Mouse (Mus musculus): ENCODE measurements around the gene 4930556J24Rik. TPM values are rescaled to one million over a fixed set of nuclear protein-coding genes. Genes with fewer than 3 reads are reported as not detected.
A peak's percentile ranks its signal among the peaks of the same experiment; 100 is the strongest.

4930556J24Rik gene
- polyA plus RNA-seq, 1 experiment from 2014 or later, result not detected

- H3K27ac ChIP-seq (ENCODE audit: low read depth, low read length), result no peak overlapping the region
- H3K36me3 ChIP-seq (ENCODE audit: control insufficient read depth, insufficient read depth, low read length), result peaks cover 10% of the 10 kb centered on the region
- DNase-seq (ENCODE audit: low spot score) (no peak), ATAC-seq (ENCODE audit: insufficient read depth, low FRiP score, low TSS enrichment) (no peak)
- H3K27me3 ChIP-seq (ENCODE audit: control insufficient read depth, insufficient read depth, low read length), result 0 out of 2 replicates have a peak, but pooled peaks cover 2% of the 10 kb centered on the region
- peaks cover 3% of the 10 kb centered on the region; the same call in 1 of the 2 replicates for H3K4me1 ChIP-seq (ENCODE audit: control insufficient read depth, insufficient read depth, low read length)
- peak overlapping the region; percentile 69 for H3K4me2 ChIP-seq (ENCODE audit: low read depth)
- no peak overlapping the region for H3K9ac ChIP-seq (ENCODE audit: low read length)
- 72% methylated on average over 7 of the region's 7 CpGs for WGBS
- no peak overlapping the region for H3K4me3 ChIP-seq (ENCODE audit: low read depth, low read length)
- H3K9me3 ChIP-seq (ENCODE audit: control insufficient read depth, low read length), result no peaks in the 10 kb centered on the region
Measured at GRCm38 (mm10) chr11:3982275-3983209, 6.0 kb upstream of the 4930556J24Rik start.

- Histone ChIP-seq H3K27me3 (ENCODE audit: control insufficient read depth, insufficient read depth, low read length) (0 out of 2 replicates have a peak, but pooled peaks cover 2% of the 10 kb centered on the region), H3K9me3 (ENCODE audit: control insufficient read depth, low read length) (no peaks in the 10 kb centered on the region), H3K27ac (ENCODE audit: low read depth, low read length) (no peak overlapping the region), H3K9ac (ENCODE audit: low read length) (no peak overlapping the region), H3K4me2 (ENCODE audit: low read depth) (no peak overlapping the region), H3K4me3 (ENCODE audit: low read depth, low read length) (no peak overlapping the region), H3K4me1 (ENCODE audit: control insufficient read depth, insufficient read depth, low read length) (peaks cover 3% of the 10 kb centered on the region; the same call in 1 of the 2 replicates), H3K36me3 (ENCODE audit: control insufficient read depth, insufficient read depth, low read length) (peaks cover 16% of the 10 kb centered on the region)
- WGBS, result 77% methylated on average over 6 of the region's 6 CpGs
- DNase-seq (ENCODE audit: low spot score) (no peak), ATAC-seq (ENCODE audit: insufficient read depth, low FRiP score, low TSS enrichment) (no peak)
Measured at GRCm38 (mm10) chr11:3981536-3981935, 5.0 kb upstream of the 4930556J24Rik start.

- 93% methylated on average over 5 of the region's 5 CpGs for WGBS
- H3K4me3 ChIP-seq (ENCODE audit: low read depth, low read length), result no peak overlapping the region
- H3K4me2 ChIP-seq (ENCODE audit: low read depth), result no peak overlapping the region
- no peak overlapping the region for H3K27ac ChIP-seq (ENCODE audit: low read depth, low read length)
- 0 out of 2 replicates have a peak, but pooled peaks cover 2% of the 10 kb centered on the region for H3K4me1 ChIP-seq (ENCODE audit: control insufficient read depth, insufficient read depth, low read length)
- no peaks in the 10 kb centered on the region for H3K9me3 ChIP-seq (ENCODE audit: control insufficient read depth, low read length)
- DNase-seq (ENCODE audit: low spot score) (no peak), ATAC-seq (ENCODE audit: insufficient read depth, low FRiP score, low TSS enrichment) (no peak)
- H3K36me3 ChIP-seq (ENCODE audit: control insufficient read depth, insufficient read depth, low read length), result peaks cover 26% of the 10 kb centered on the region
- no peak overlapping the region for H3K9ac ChIP-seq (ENCODE audit: low read length)
- no peaks in the 10 kb centered on the region for H3K27me3 ChIP-seq (ENCODE audit: control insufficient read depth, insufficient read depth, low read length)
Measured at GRCm38 (mm10) chr11:3978421-3978820, 1.8 kb upstream of the 4930556J24Rik start.

GRCm38 (mm10) chr11:3974311-3974710, 2.3 kb downstream of the 4930556J24Rik start:
- no peaks in the 10 kb centered on the region for H3K4me1 ChIP-seq (ENCODE audit: control insufficient read depth, insufficient read depth, low read length)
- H3K27ac ChIP-seq (ENCODE audit: low read depth, low read length), result no peak overlapping the region
- no peaks in the 10 kb centered on the region for H3K27me3 ChIP-seq (ENCODE audit: control insufficient read depth, insufficient read depth, low read length)
- WGBS, result 61% methylated on average over 3 of the region's 3 CpGs
- DNase-seq (ENCODE audit: low spot score), result no peak
- H3K4me2 ChIP-seq (ENCODE audit: low read depth), result no peak overlapping the region
- no peak for ATAC-seq (ENCODE audit: insufficient read depth, low FRiP score, low TSS enrichment)
- no peak overlapping the region for H3K9ac ChIP-seq (ENCODE audit: low read length)
- no peaks in the 10 kb centered on the region for H3K9me3 ChIP-seq (ENCODE audit: control insufficient read depth, low read length)
- H3K4me3 ChIP-seq (ENCODE audit: low read depth, low read length), result no peak overlapping the region
- peaks cover 30% of the 10 kb centered on the region for H3K36me3 ChIP-seq (ENCODE audit: control insufficient read depth, insufficient read depth, low read length)

- WGBS, result over 99% methylated on average over 7 of the region's 7 CpGs
- no peak for ATAC-seq (ENCODE audit: insufficient read depth, low FRiP score, low TSS enrichment)
- no peaks in the 10 kb centered on the region for H3K9me3 ChIP-seq (ENCODE audit: control insufficient read depth, low read length)
- no peak overlapping the region for H3K4me2 ChIP-seq (ENCODE audit: low read depth)
- H3K4me1 ChIP-seq (ENCODE audit: control insufficient read depth, insufficient read depth, low read length), result no peaks in the 10 kb centered on the region
- peaks cover 24% of the 10 kb centered on the region for H3K36me3 ChIP-seq (ENCODE audit: control insufficient read depth, insufficient read depth, low read length)
- no peaks in the 10 kb centered on the region for H3K27me3 ChIP-seq (ENCODE audit: control insufficient read depth, insufficient read depth, low read length)
- DNase-seq (ENCODE audit: low spot score), result no peak
- H3K9ac ChIP-seq (ENCODE audit: low read length), result no peak overlapping the region
- no peak overlapping the region for H3K27ac ChIP-seq (ENCODE audit: low read depth, low read length)
- H3K4me3 ChIP-seq (ENCODE audit: low read depth, low read length), result no peak overlapping the region
Measured at GRCm38 (mm10) chr11:3973081-3973480, 3.5 kb downstream of the 4930556J24Rik start.

GRCm38 (mm10) chr11:3970361-3970760, 6.2 kb downstream of the 4930556J24Rik start:
- H3K4me2 ChIP-seq (ENCODE audit: low read depth), result no peak overlapping the region
- DNase-seq (ENCODE audit: low spot score) (no peak), ATAC-seq (ENCODE audit: insufficient read depth, low FRiP score, low TSS enrichment) (no peak)
- H3K27me3 ChIP-seq (ENCODE audit: control insufficient read depth, insufficient read depth, low read length), result no peaks in the 10 kb centered on the region
- no peak overlapping the region for H3K4me3 ChIP-seq (ENCODE audit: low read depth, low read length)
- no peaks in the 10 kb centered on the region for H3K9me3 ChIP-seq (ENCODE audit: control insufficient read depth, low read length)
- peaks cover 12% of the 10 kb centered on the region for H3K36me3 ChIP-seq (ENCODE audit: control insufficient read depth, insufficient read depth, low read length)
- WGBS, result 95% methylated on average over 7 of the region's 7 CpGs
- H3K27ac ChIP-seq (ENCODE audit: low read depth, low read length), result no peak overlapping the region
- H3K9ac ChIP-seq (ENCODE audit: low read length), result no peak overlapping the region
- no peaks in the 10 kb centered on the region for H3K4me1 ChIP-seq (ENCODE audit: control insufficient read depth, insufficient read depth, low read length)

GRCm38 (mm10) chr11:3969837-3970236, 6.7 kb downstream of the 4930556J24Rik start:
- Histone ChIP-seq H3K36me3 (ENCODE audit: control insufficient read depth, insufficient read depth, low read length) (peaks cover 12% of the 10 kb centered on the region), H3K27ac (ENCODE audit: low read depth, low read length) (no peak overlapping the region), H3K9ac (ENCODE audit: low read length) (no peak overlapping the region), H3K27me3 (ENCODE audit: control insufficient read depth, insufficient read depth, low read length) (no peaks in the 10 kb centered on the region), H3K9me3 (ENCODE audit: control insufficient read depth, low read length) (no peaks in the 10 kb centered on the region), H3K4me1 (ENCODE audit: control insufficient read depth, insufficient read depth, low read length) (peaks cover 2% of the 10 kb centered on the region), H3K4me2 (ENCODE audit: low read depth) (no peak overlapping the region), H3K4me3 (ENCODE audit: low read depth, low read length) (no peak overlapping the region)
- no peak for ATAC-seq (ENCODE audit: insufficient read depth, low FRiP score, low TSS enrichment)
- no peak for DNase-seq (ENCODE audit: low spot score)
- WGBS, result 91% methylated on average over 3 of the region's 3 CpGs

GRCm38 (mm10) chr11:3964416-3965172, 12.0 kb downstream of the 4930556J24Rik start:
- H3K27ac ChIP-seq (ENCODE audit: low read depth, low read length), result no peak overlapping the region
- ATAC-seq (ENCODE audit: insufficient read depth, low FRiP score, low TSS enrichment), result no peak; the same call in 1 of the 2 replicates

More at GRCm38 (mm10) chr11:3964416-3965172, 12.0 kb downstream of the 4930556J24Rik start:
- H3K9me3 ChIP-seq (ENCODE audit: control insufficient read depth, low read length), result no peaks in the 10 kb centered on the region
- H3K27me3 ChIP-seq (ENCODE audit: control insufficient read depth, insufficient read depth, low read length), result no peaks in the 10 kb centered on the region
- peak overlapping the region; percentile 89 for H3K4me2 ChIP-seq (ENCODE audit: low read depth)
- 17% methylated on average over 11 of the region's 11 CpGs for WGBS
- peaks cover 7% of the 10 kb centered on the region for H3K4me1 ChIP-seq (ENCODE audit: control insufficient read depth, insufficient read depth, low read length)
- peak overlapping the region; percentile 86 for H3K4me3 ChIP-seq (ENCODE audit: low read depth, low read length)
- no peaks in the 10 kb centered on the region for H3K36me3 ChIP-seq (ENCODE audit: control insufficient read depth, insufficient read depth, low read length)
- H3K9ac ChIP-seq (ENCODE audit: low read length), result peak overlapping the region; percentile 82
- DNase-seq (ENCODE audit: low spot score), result no peak
